Mouse (Mus musculus) brain, embryonic 14.5 days (tissue): ENCODE measurements at regions not wholly inside any gene's neighbourhood (a gene's known extent, or its start where the extent isn't known, plus 50 kb on each side); places are given as distances from the start of the nearest gene placed in this dataset.

Experiments used
- DNase-seq: peaks from one replicate; pipeline ENCODE4 v3.0.0-alpha.2; 2011; ENCODE audit warnings: low read depth
- CTCF ChIP-seq: fragments of 200-500 bp; IDR thresholded peaks from 2 replicates; pipeline ENCODE4 v1.5.1; 2012; ENCODE audit warnings: inconsistent platforms, mild to moderate bottlenecking, moderate library complexity, borderline replicate concordance; ENCODE audit not compliant: insufficient read depth, insufficient read length; ENCODE audit errors: extremely low read depth
- POLR2A ChIP-seq: fragments of 200-500 bp; IDR thresholded peaks from 2 replicates; pipeline ENCODE4 v1.6.1; 2012; ENCODE audit warnings: mild to moderate bottlenecking, inconsistent platforms, borderline replicate concordance; ENCODE audit not compliant: poor library complexity, insufficient read depth, insufficient read length, severe bottlenecking; ENCODE audit errors: extremely low read depth

- TF ChIP-seq CTCF (no peak), POLR2A (no peak)
- peak; percentile 46 for DNase-seq
These were observed 1514.0 kb upstream of the Lrrc6 start for GRCm38 (mm10) chr15:68014605-68015305.

GRCm38 (mm10) chr15:68011162-68011561 lies 1510.5 kb upstream of the Lrrc6 start:
- no peak for DNase-seq
- TF ChIP-seq POLR2A (no peak), CTCF (no peak)

- TF ChIP-seq POLR2A = no peak
- no peak for TF ChIP-seq CTCF
- no peak for DNase-seq
These were observed 1509.5 kb upstream of the Lrrc6 start for GRCm38 (mm10) chr15:68010189-68010588.

- TF ChIP-seq POLR2A (no peak), CTCF (no peak)
- DNase-seq = no peak
These were observed 1504.1 kb upstream of the Lrrc6 start for GRCm38 (mm10) chr15:68004798-68005197.

- no peak for DNase-seq
- TF ChIP-seq POLR2A (no peak), CTCF (no peak)
These were observed 1495.8 kb upstream of the Lrrc6 start for GRCm38 (mm10) chr15:67996532-67996931.

- no peak for TF ChIP-seq POLR2A
- TF ChIP-seq CTCF = no peak
- no peak for DNase-seq
These were observed 1488.9 kb upstream of the Lrrc6 start for GRCm38 (mm10) chr15:67989428-67990272.

- DNase-seq = no peak
These were observed 1487.2 kb upstream of the Lrrc6 start for GRCm38 (mm10) chr15:67987941-67988340.

GRCm38 (mm10) chr15:67983253-67983652 lies 1482.5 kb upstream of the Lrrc6 start:
- TF ChIP-seq CTCF (0 out of 2 replicates have a peak, but pooled peaks have one; percentile 7), POLR2A (no peak)
- DNase-seq = no peak

More at GRCm38 (mm10) chr15:67987941-67988340, 1487.2 kb upstream of the Lrrc6 start:
- no peak for TF ChIP-seq POLR2A
- no peak for TF ChIP-seq CTCF

- no peak for DNase-seq
- TF ChIP-seq POLR2A (no peak), CTCF (no peak)
These were observed 1481.2 kb upstream of the Lrrc6 start for GRCm38 (mm10) chr15:67981876-67982275.

- TF ChIP-seq POLR2A (no peak), CTCF (no peak)
- DNase-seq = no peak
These were observed 1478.7 kb upstream of the Lrrc6 start for GRCm38 (mm10) chr15:67979451-67979850.

- DNase-seq = peak; percentile 50
- no peak for TF ChIP-seq POLR2A
- no peak for TF ChIP-seq CTCF
These were observed 1476.5 kb upstream of the Lrrc6 start for GRCm38 (mm10) chr15:67977210-67977609.

- TF ChIP-seq CTCF = no peak
- no peak for TF ChIP-seq POLR2A
- DNase-seq = no peak
These were observed 1471.3 kb upstream of the Lrrc6 start for GRCm38 (mm10) chr15:67971998-67972397.

GRCm38 (mm10) chr15:67954216-67954615 lies 1453.5 kb upstream of the Lrrc6 start:
- no peak for DNase-seq
- TF ChIP-seq CTCF (no peak), POLR2A (no peak)
